Mouse (Mus musculus) forebrain, embryonic 15.5 days (tissue): ENCODE results near the gene Ralb. TPM values are rescaled to one million over a fixed set of nuclear protein-coding genes. Genes with fewer than 3 reads are reported as not detected.

Experiments used
- ATAC-seq: fragments of 200-750 bp; cut with Nextera tagmentation; replicated peaks from 2 replicates; pipeline ENCODE4 v1.8.0; 2017; ENCODE audit warnings: mild to moderate bottlenecking, moderate TSS enrichment, moderate library complexity
- H3K27ac ChIP-seq: fragments of 300-500 bp; sonication (generic); replicated peaks from 2 replicates; pipeline ENCODE4 v1.5.1; 2015; ENCODE audit warnings: mild to moderate bottlenecking, inconsistent platforms
- H3K27me3 ChIP-seq: fragments of 300-500 bp; sonication (generic); 2 replicates; pipeline ENCODE4 v1.6.1; 2015; ENCODE audit warnings: inconsistent platforms
- H3K36me3 ChIP-seq: fragments of 300-500 bp; sonication (generic); 2 replicates; pipeline ENCODE4 v1.6.1; 2015; ENCODE audit warnings: mild to moderate bottlenecking, inconsistent platforms
- H3K4me1 ChIP-seq: fragments of 300-500 bp; sonication (generic); 2 replicates; pipeline ENCODE4 v1.6.1; 2015; ENCODE audit warnings: inconsistent platforms
- H3K4me2 ChIP-seq: fragments of 300-500 bp; sonication (generic); replicated peaks from 2 replicates; pipeline ENCODE4 v1.6.1; 2015; ENCODE audit warnings: mild to moderate bottlenecking, inconsistent platforms
- H3K4me3 ChIP-seq: fragments of 300-500 bp; sonication (generic); 2 replicates; pipeline ENCODE4 v1.5.1; 2015; ENCODE audit warnings: mild to moderate bottlenecking, inconsistent platforms
- H3K9ac ChIP-seq: fragments of 300-500 bp; sonication (generic); replicated peaks from 2 replicates; pipeline ENCODE4 v1.6.1; 2015; ENCODE audit warnings: mild to moderate bottlenecking, inconsistent platforms
- H3K9me3 ChIP-seq: fragments of 300-500 bp; sonication (generic); 2 replicates; pipeline ENCODE4 v1.6.1; 2016; ENCODE audit warnings: inconsistent platforms
- WGBS: fragments of 180-500 bp; shearing (Covaris S2); methylation state at CpG from one replicate; pipeline ENCODE4 v1.1.7; 2015; ENCODE audit warnings: mixed read lengths; 5-methylcytosine and 5-hydroxymethylcytosine counted together
- polyA plus RNA-seq: library from polyadenylated mRNA; unstranded; fragments of >200 nt; fragmentation: Nextera tagmentation; extraction: Ambion mirVana; gene quantifications from 2 replicates; pipeline ENCODE4 v1.2.1, GENCODE M21; 2015

Gene Ralb
- polyA plus RNA-seq, 1 experiment from 2014 or later: 50.9 TPM

DNA sequence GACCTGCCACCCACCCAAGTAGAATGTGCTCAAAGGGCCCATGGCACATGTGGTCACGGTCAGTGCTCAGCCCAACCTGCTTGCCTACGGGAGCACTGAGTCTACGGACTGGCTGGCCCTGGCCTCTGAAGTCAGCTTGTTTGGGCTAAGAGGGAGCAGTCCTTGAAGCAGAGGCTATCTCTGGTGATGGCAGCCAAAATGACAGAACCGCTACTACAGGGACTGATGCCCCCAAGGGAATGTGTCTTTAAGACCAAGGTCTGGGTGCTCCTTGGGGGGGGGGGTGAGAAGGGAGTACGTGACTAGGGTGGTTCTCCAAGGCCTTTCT, 47.1 kb downstream of the Ralb start:
- Histone ChIP-seq H3K4me2 (no peak overlapping the region), H3K9me3 (no peaks in the 10 kb centered on the region), H3K9ac (no peak overlapping the region), H3K27ac (no peak overlapping the region), H3K4me1 (peaks cover 25% of the 10 kb centered on the region), H3K27me3 (no peaks in the 10 kb centered on the region), H3K4me3 (no peak overlapping the region), H3K36me3 (no peaks in the 10 kb centered on the region)
- ATAC-seq: peak; percentile 24; the same call in 1 of the 2 replicates
- WGBS: 58% methylated on average over 5 of the region's 5 CpGs

DNA sequence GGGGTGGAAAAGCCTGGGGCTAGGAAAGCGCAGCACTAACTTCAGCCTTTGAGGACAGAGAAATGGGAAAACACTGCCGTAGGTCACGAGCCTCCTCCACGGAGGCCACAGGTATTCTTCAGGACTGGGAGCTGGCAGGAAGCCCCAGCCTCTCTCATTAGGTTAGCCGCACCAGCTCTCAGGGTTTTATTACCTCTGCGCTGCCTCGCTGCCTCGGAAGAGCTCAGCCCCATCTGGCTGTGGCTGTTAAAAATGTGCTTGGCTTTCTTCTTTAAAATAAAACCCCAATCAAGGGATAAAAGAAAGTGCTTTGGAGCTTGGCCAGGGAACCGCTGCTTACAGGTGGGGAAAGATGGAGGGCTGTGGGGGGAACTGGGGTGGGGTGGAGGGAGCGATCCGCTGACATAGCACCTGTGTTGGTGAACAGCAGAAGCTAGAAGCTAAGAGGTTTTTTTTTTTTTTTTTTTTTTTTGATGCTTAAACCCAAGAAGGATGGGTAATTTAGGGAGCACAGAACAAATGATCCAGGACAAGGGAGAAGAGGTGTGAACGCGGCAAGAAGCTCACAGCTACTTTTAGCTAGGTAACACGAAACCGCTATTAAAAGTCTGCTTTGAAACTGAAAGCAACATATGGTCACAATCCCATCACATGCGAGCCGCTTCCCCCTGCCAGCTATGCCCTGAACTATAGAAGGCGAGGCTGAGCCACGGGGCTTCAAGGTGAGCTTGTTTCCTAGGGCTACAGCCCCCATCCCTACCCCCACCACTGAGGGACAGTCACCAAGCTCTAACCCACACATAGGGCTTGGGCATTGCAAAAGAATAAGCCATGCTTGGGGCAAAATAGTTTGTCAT, 47.7 kb downstream of the Ralb start:
- H3K4me2 ChIP-seq: 0 out of 2 replicates have a peak overlapping the region, but pooled peaks have one; percentile 16
- 31% methylated on average over 19 of the region's 19 CpGs for WGBS
- H3K27ac ChIP-seq: no peak overlapping the region
- no peaks in the 10 kb centered on the region for H3K36me3 ChIP-seq
- no peak overlapping the region for H3K9ac ChIP-seq
- no peaks in the 10 kb centered on the region for H3K27me3 ChIP-seq
- H3K9me3 ChIP-seq: no peaks in the 10 kb centered on the region
- H3K4me3 ChIP-seq: no peak overlapping the region
- peak; percentile 20; the same call in 1 of the 2 replicates for ATAC-seq
- peaks cover 25% of the 10 kb centered on the region for H3K4me1 ChIP-seq

DNA sequence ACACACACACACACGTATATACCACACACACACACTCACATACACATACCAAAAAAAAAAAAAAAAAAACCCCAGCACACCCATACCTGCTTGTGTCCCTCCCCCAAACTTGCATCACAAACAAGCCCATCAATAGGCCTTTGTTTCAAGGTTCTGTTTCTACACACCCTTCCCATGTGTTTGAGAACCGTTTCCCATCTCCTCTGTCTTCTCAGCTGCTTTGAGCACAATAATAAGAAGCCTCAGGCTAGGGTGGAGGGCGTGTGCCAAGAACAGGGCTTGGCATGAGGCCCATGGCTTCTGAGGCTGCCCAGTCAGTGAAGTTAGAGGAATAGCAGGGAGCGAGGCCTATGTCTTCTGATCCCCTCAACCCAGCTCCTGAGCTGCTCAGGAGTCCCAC, 50.9 kb downstream of the Ralb start:
- Histone ChIP-seq H3K4me1 (peaks cover 30% of the 10 kb centered on the region), H3K27me3 (no peaks in the 10 kb centered on the region), H3K4me3 (no peak overlapping the region), H3K9ac (no peak overlapping the region; the same call in 1 of the 2 replicates), H3K9me3 (no peaks in the 10 kb centered on the region), H3K4me2 (no peak overlapping the region), H3K36me3 (no peaks in the 10 kb centered on the region), H3K27ac (no peak overlapping the region)
- ATAC-seq: no peak
- WGBS: 23% methylated on average over 4 of the region's 4 CpGs

DNA sequence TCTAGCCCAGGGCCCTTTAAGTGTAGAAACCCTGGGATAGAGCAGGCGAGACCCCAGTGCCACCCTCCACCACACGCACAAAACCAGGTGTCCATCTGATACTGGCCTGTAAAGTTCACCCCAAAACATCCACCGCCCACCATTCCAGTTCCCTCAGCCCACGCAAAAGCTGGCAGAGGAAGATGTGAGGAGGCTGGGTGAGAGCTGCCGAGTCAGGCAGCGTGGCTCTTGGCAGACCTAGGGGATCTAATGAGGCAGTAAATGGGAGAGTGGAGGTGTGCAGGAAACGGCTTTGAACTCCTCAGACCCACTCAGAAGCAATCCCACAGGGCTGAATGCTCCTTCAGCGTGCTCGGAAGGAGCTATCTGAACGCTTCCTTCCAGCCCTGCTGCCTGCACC, 53.2 kb downstream of the Ralb start:
- Histone ChIP-seq H3K9ac (no peak overlapping the region), H3K36me3 (no peaks in the 10 kb centered on the region), H3K4me2 (no peak overlapping the region), H3K27me3 (no peaks in the 10 kb centered on the region), H3K4me1 (peaks cover 14% of the 10 kb centered on the region; the same call in 1 of the 2 replicates), H3K4me3 (no peak overlapping the region), H3K27ac (no peak overlapping the region), H3K9me3 (no peaks in the 10 kb centered on the region)
- ATAC-seq: peak; percentile 14; the same call in 1 of the 2 replicates
- 38% methylated on average over 10 of the region's 10 CpGs for WGBS

DNA sequence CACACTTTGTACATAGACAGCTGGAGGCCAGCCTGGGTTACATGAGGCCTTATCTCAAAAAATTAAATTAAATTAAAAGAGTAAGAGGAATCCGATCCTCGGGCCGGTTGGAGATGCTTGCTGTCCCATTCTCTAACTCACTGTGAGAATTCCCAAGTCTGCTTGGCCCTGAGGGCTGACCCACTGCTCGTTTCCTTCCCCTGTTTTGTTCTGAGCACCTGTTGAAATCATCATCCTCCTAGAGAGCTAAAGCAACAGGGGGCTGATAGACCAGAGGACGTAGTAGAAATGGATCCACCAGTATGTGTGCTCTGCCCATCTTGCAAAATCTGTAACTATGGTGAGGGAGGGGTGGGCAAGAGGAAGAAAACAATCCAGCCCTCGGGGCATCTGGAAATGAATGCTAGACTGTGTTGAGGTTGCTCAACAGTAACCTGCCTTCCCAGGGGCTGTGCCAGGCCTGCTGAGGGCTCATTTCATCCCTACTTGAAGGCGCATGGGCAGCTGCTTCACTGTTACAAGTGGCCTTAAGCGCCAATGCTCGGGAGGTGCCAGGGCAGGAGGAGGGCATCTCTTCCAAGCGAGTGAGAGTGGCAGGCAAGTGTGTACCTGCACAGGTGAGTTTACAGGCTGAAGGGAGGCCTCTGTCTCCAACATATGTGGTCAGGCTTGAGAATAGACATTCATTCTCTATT, 53.8 kb downstream of the Ralb start:
- WGBS: 80% methylated on average over 10 of the region's 10 CpGs
- H3K4me1 ChIP-seq: peaks cover 14% of the 10 kb centered on the region; the same call in 1 of the 2 replicates
- H3K27ac ChIP-seq: no peak overlapping the region
- no peak for ATAC-seq
- H3K9me3 ChIP-seq: no peaks in the 10 kb centered on the region
- H3K4me3 ChIP-seq: no peak overlapping the region
- no peak overlapping the region for H3K4me2 ChIP-seq
- H3K27me3 ChIP-seq: no peaks in the 10 kb centered on the region
- H3K9ac ChIP-seq: no peak overlapping the region
- no peaks in the 10 kb centered on the region for H3K36me3 ChIP-seq

DNA sequence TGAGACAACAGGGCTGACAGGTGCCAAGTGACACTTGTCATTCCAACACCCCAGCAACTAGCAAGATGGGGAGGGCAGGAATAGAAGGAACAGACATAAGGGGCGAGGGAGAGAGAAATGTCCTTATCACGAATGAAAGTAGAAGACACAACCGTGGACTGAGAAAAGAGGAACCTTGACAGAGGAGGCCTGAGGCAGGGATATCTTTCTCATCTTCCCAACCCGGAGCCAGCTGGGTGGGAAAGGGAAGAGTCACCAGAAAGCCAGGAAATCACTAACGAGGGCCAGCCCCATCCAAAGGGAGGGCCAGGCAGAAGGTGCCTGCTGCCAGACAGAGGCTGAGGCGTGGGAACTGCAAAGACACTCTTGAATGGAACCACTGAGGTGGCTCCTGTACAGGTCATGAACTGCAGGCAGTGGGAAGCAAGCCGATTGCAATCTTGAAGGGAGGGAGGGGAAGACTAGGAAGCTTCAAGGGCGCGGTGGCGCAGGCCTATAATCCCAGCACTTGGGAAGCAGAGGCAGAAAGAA, 57.8 kb downstream of the Ralb start:
- Histone ChIP-seq H3K27me3 (no peaks in the 10 kb centered on the region), H3K4me2 (no peak overlapping the region), H3K4me1 (peaks cover 6% of the 10 kb centered on the region; the same call in 1 of the 2 replicates), H3K36me3 (no peaks in the 10 kb centered on the region), H3K9me3 (no peaks in the 10 kb centered on the region), H3K4me3 (no peak overlapping the region), H3K27ac (no peak overlapping the region), H3K9ac (no peak overlapping the region)
- WGBS: 67% methylated on average over 10 of the region's 10 CpGs
- ATAC-seq: no peak

DNA sequence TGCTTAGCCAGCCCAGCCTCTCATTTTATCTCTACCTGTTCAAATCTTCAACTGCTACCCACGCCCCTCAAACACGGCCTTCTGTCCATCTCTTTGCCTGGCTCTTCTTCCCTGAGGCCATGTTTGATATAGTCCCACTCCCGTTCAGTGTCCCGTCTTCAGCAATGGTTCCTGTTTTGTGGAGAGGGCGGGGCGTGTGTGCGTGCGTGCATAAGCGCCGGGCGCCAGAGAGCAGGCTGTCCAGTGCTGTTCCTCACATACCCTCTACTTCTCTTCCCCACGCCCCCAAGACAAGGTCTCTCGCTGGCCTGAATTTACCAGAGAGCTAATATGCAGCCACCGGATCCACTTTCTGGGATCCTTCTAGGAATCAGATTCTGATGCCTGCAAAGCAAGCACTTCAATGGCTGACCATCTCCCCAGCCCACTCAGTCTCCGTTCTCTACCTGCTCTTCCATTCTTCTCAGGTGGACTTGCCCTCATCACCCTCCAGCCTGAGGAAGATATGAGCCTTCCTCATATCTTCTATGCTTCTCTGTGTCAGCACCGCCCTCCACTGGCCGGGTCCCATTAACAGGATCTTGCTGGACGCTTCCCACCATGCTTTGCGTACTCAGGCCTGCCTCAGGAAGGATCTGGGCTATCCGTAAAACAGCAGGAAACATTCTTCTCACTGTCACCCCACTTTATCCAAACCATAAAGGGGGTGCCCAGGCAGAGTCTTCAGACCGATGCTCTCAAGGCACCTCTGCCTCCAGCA, 60.8 kb downstream of the Ralb start:
- Histone ChIP-seq H3K4me3 (no peak overlapping the region), H3K27ac (no peak overlapping the region), H3K9ac (no peak overlapping the region), H3K9me3 (no peaks in the 10 kb centered on the region), H3K4me2 (no peak overlapping the region), H3K4me1 (no peaks in the 10 kb centered on the region), H3K36me3 (no peaks in the 10 kb centered on the region), H3K27me3 (no peaks in the 10 kb centered on the region)
- 88% methylated on average over 21 of the region's 21 CpGs for WGBS
- ATAC-seq: no peak

DNA sequence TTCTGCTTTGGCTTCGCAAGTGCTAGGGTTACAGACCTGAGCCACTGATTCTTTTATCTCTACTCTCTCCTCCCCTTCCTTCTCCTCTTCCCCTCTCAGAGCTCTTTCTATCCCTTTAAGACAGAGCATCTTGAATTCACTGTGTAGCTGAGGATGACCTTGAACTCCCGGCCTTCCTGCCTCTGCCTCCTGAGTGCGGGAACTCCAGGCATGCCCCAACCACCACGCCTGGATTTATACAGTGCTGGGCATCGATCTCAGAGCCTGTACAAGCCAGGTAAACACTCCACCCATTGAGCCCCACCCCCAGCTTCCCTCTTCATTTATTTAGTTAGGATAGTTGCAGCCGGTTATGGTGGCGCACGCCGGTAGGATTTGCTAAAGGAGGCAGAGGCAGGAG, 61.7 kb downstream of the Ralb start:
- no peak overlapping the region for H3K4me3 ChIP-seq
- ATAC-seq: no peak
- H3K9me3 ChIP-seq: no peaks in the 10 kb centered on the region
- 89% methylated on average over 9 of the region's 9 CpGs for WGBS
- no peak overlapping the region for H3K9ac ChIP-seq
- H3K27ac ChIP-seq: no peak overlapping the region
- no peak overlapping the region for H3K4me2 ChIP-seq
- H3K4me1 ChIP-seq: no peaks in the 10 kb centered on the region
- H3K27me3 ChIP-seq: no peaks in the 10 kb centered on the region
- H3K36me3 ChIP-seq: no peaks in the 10 kb centered on the region

DNA sequence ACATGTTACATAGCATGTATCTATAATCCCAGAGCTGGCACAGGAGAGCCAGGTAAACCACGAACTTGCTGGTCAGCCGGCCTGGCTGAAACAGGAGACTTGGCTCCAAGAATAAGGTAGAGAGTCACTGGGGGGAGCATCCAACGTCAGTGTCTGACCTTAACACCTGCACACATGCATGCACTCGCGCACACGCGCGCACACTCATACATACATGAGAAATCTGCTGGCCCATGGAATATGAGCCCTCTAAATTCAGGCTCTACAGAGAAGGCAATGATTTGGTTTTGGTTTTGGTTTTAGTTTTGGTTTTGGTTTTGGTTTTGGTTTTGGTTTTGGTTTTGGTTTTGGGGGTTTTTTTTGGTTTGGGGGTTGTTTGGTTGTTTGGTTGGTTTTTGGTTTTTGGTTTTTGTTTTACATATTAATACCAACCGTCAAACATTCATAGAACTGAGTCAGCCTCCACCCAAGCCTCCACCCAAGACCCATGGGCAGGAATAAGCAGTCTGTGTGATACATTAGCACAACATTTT, 66.4 kb downstream of the Ralb start:
- Histone ChIP-seq H3K27ac (no peak overlapping the region), H3K9ac (no peak overlapping the region), H3K4me1 (no peaks in the 10 kb centered on the region), H3K4me3 (no peak overlapping the region), H3K36me3 (no peaks in the 10 kb centered on the region), H3K9me3 (no peaks in the 10 kb centered on the region), H3K4me2 (no peak overlapping the region), H3K27me3 (no peaks in the 10 kb centered on the region)
- 93% methylated on average over 9 of the region's 9 CpGs for WGBS
- no peak for ATAC-seq

DNA sequence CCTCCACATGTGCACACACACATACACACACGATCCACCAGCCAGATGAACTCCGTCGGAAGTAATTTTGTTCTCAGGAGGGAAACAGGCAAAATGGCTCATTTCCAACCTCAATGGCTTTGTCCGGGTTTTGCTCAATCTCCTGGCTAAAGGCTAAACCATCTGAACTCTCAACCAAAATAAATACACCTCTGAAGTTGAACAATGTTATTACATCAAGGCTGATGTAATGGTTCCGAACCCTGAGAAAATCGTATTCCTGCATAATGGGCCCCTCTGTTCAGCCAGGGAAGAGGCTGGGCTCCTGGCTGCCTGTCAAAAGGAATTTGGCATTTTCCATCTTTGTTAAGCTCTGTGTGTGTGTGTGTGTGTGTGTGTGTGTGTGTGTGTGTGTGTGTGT, 67.2 kb downstream of the Ralb start:
- Histone ChIP-seq H3K27ac (no peak overlapping the region), H3K4me2 (no peak overlapping the region), H3K9me3 (no peaks in the 10 kb centered on the region), H3K27me3 (no peaks in the 10 kb centered on the region), H3K9ac (no peak overlapping the region), H3K36me3 (no peaks in the 10 kb centered on the region), H3K4me3 (no peak overlapping the region), H3K4me1 (no peaks in the 10 kb centered on the region)
- WGBS: 42% methylated on average over 6 of the region's 6 CpGs
- ATAC-seq: no peak

DNA sequence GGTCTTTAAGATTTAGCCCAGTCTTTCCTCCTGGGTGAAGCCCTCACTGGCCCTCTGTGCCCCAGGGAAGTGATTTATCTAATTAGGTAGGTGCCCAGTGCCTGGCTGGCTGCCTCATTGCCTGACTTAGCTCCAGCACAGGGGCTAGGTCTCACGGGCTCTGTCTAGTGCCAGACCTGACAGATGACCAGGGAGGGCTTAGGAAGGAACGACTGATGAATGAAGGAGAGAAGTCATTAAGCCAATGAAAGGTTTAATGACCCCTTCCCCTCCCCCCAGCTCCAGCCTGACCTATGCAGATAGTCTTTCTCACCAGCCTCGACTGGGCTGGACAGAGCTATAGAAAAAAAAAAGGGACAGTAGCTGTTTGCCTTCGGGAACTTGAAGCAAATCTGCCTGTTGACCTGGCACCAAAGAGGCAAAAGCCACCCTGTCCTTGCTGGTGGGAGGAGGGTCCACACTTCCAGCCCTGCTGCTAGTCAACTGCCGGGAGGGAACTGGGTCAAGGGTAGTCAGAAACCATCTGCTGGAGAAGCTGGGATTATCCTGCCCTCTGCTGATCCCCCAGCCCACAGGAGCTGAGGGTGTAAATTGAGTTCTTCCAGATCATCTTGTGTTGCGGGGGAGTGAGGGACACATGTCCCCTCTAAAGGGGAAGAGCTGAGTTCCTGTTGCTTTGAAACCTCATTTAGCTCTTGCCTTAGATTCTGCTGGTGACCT, 80.3 kb downstream of the Ralb start:
- no peak overlapping the region for H3K9ac ChIP-seq
- WGBS: 36% methylated on average over 6 of the region's 6 CpGs
- H3K27me3 ChIP-seq: no peaks in the 10 kb centered on the region; the same call in 1 of the 2 replicates

More for the DNA sequence above, 80.3 kb downstream of the Ralb start:
- Histone ChIP-seq H3K4me1 (peaks cover 19% of the 10 kb centered on the region), H3K4me3 (no peak overlapping the region), H3K36me3 (no peaks in the 10 kb centered on the region), H3K4me2 (no peak overlapping the region), H3K27ac (no peak overlapping the region), H3K9me3 (no peaks in the 10 kb centered on the region)
- no peak for ATAC-seq
